Mouse (Mus musculus) leukemia stem cell, adult 10-12 weeks (primary cell): ENCODE data around the gene H2-DMb2. TPM values are rescaled to one million over a fixed set of nuclear protein-coding genes. Genes with fewer than 3 reads are reported as not detected.

ENCODE experiments used
- polyA plus RNA-seq: library from polyadenylated mRNA; stranded (reverse); fragments of >175 nt; gene quantifications from 2 replicates; pipeline ENCODE4 v1.2.3, GENCODE M21; 2012; ENCODE audit warnings: low replicate concordance

The H2-DMb2 gene
- 73.6 and 78.6 TPM in 2 replicates for polyA plus RNA-seq

GRCm38 (mm10) chr17:34143033-34143432, at the start of gene H2-DMb2:
Gene H2-DMb2 (plus strand): TSS chr17:34143307.

GRCm38 (mm10) chr17:34119249-34120179, 23.6 kb upstream of the H2-DMb2 start, which contains the start of gene H2-DMa:
Gene H2-DMa (plus strand): TSS chr17:34119541.

GRCm38 (mm10) chr17:34122188-34122984, 20.7 kb upstream of the H2-DMb2 start, which contains the start of gene Brd2:
Gene Brd2 (minus strand): TSS chr17:34122634.

DNA sequence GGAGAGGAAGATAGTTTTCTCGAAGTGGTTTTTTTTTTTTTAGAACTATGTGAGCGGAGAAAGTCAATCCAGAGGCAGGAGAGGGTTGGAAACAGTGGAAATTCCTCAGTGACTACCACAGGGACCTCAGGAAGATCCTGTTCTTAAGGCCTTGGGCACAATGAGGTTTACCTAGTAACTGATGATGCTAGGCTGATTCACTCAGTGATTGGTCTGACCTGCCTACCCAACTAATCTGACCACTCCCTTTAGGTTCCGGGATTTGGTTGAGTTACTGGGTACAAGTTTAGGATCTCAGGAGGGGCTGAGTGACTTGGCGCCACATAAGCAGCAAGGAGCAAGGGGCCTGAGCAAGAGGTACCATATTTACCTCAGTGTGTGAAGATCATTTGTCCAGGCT, 9.8 kb downstream of the H2-DMb2 start, which contains the start of gene H2-DMb1:
H2-DMb1 (plus strand) TSS at position 150 of the 400 bp plus-strand sequence.

GRCm38 (mm10) chr17:34187261-34187916, 44.3 kb downstream of the H2-DMb2 start, which contains the start of the genes Tap1 and Psmb9:
Gene Tap1 (plus strand): TSS chr17:34187553.
Gene Psmb9 (minus strand): TSS chr17:34187764.

GRCm38 (mm10) chr17:34196941-34197894, 54.1 kb downstream of the H2-DMb2 start, which contains the start of gene Psmb8:
Gene Psmb8 (plus strand): TSS chr17:34197721.

Other genes starting within 250 kb of the H2-DMb2 start
- gene Platr17, start 238.2 kb upstream of the H2-DMb2 start, polyA plus RNA-seq, result not detected in 2 replicates
- 28.6 and 32.1 TPM in 2 replicates for gene Daxx, start 233.9 kb upstream of the H2-DMb2 start, polyA plus RNA-seq
- gene Tapbp, start 227.4 kb upstream of the H2-DMb2 start, polyA plus RNA-seq, result 473 and 728 TPM in 2 replicates
- gene Zbtb22, start 227.4 kb upstream of the H2-DMb2 start, polyA plus RNA-seq, result 60.2 and 119 TPM in 2 replicates
- gene Rgl2, start 213.8 kb upstream of the H2-DMb2 start, polyA plus RNA-seq, result 141 and 230 TPM in 2 replicates
- 74.5 and 89.8 TPM in 2 replicates for gene Pfdn6, start 203.0 kb upstream of the H2-DMb2 start, polyA plus RNA-seq
- 94.9 and 266 TPM in 2 replicates for gene Wdr46, start 202.6 kb upstream of the H2-DMb2 start, polyA plus RNA-seq
- gene B3galt4, start 191.8 kb upstream of the H2-DMb2 start, polyA plus RNA-seq, result 16.7 and 18.6 TPM in 2 replicates
- 51.6 and 65.2 TPM in 2 replicates for gene Vps52, start 187.5 kb upstream of the H2-DMb2 start, polyA plus RNA-seq
- 29.1 and 64.5 TPM in 2 replicates for gene Rps18, start 187.3 kb upstream of the H2-DMb2 start, polyA plus RNA-seq
- gene H2-K1, start 143.0 kb upstream of the H2-DMb2 start, polyA plus RNA-seq, result 253 and 752 TPM in 2 replicates
- gene Ring1, start 118.6 kb upstream of the H2-DMb2 start, polyA plus RNA-seq, result 42.1 and 63.7 TPM in 2 replicates
- gene H2-Ke6, start 115.2 kb upstream of the H2-DMb2 start, polyA plus RNA-seq, result 50.7 and 105 TPM in 2 replicates
- gene Slc39a7, start 111.6 kb upstream of the H2-DMb2 start, polyA plus RNA-seq, result 36.5 and 105 TPM in 2 replicates
- gene Rxrb, start 111.5 kb upstream of the H2-DMb2 start, polyA plus RNA-seq, result 269 and 299 TPM in 2 replicates
- gene Col11a2, start 103.9 kb upstream of the H2-DMb2 start, polyA plus RNA-seq, result 8.5 and 40.3 TPM in 2 replicates
- 9.6 and 71.7 TPM in 2 replicates for gene H2-Oa, start 51.0 kb upstream of the H2-DMb2 start, polyA plus RNA-seq
- gene H2-DMa, start 23.8 kb upstream of the H2-DMb2 start, polyA plus RNA-seq, result 29.6 and 120 TPM in 2 replicates
- gene Brd2, start 20.7 kb upstream of the H2-DMb2 start, polyA plus RNA-seq, result 446 and 549 TPM in 2 replicates
- gene H2-DMb1, start 9.8 kb downstream of the H2-DMb2 start, polyA plus RNA-seq, result 2.3 and 4.0 TPM in 2 replicates
- gene Tap1, start 44.2 kb downstream of the H2-DMb2 start, polyA plus RNA-seq, result 20.7 and 59.1 TPM in 2 replicates
- 14.5 and 26.2 TPM in 2 replicates for gene Psmb9, start 44.5 kb downstream of the H2-DMb2 start, polyA plus RNA-seq
- gene Psmb8, start 54.4 kb downstream of the H2-DMb2 start, polyA plus RNA-seq, result 66.5 and 100 TPM in 2 replicates
- gene Tap2, start 60.2 kb downstream of the H2-DMb2 start, polyA plus RNA-seq, result 95.0 and 101 TPM in 2 replicates
- gene H2-Ob, start 95.6 kb downstream of the H2-DMb2 start, polyA plus RNA-seq, result 5.9 and 8.8 TPM in 2 replicates
- 211 and 1,423 TPM in 2 replicates for gene H2-Ab1, start 114.4 kb downstream of the H2-DMb2 start, polyA plus RNA-seq
- 8.9 and 82.4 TPM in 2 replicates for gene H2-Aa, start 144.5 kb downstream of the H2-DMb2 start, polyA plus RNA-seq
- gene H2-Eb1, start 162.6 kb downstream of the H2-DMb2 start, polyA plus RNA-seq, result 27.3 and 40.7 TPM in 2 replicates
- 0.07 and 0.10 TPM in 2 replicates for gene H2-Eb2, start 182.4 kb downstream of the H2-DMb2 start, polyA plus RNA-seq
- 0.58 and 0.80 TPM in 2 replicates for gene Btnl2, start 211.5 kb downstream of the H2-DMb2 start, polyA plus RNA-seq
- not detected in 2 replicates for gene Btnl1, start 233.8 kb downstream of the H2-DMb2 start, polyA plus RNA-seq